In genomic region chr6:108160608-108161007, GRCm38 (mm10) we compare ENCODE assay signal across 20 mouse cellular contexts. TPM values are rescaled to one million over a fixed set of nuclear protein-coding genes. Genes with fewer than 3 reads are reported as not detected.
DNase-seq lines count a peak whose midpoint lies in the region; ATAC-seq lines count a peak whose summit lies in the region.
"Had no signal": no experiment of that assay in that cellular context is flagged by ENCODE, and none has a peak within 500 bp of the region (broad histone marks: within the 10 kb centered on the region; RNA-seq: fewer than 3 reads in every experiment).

No protein-coding gene starts in this region.

- H3K27me3 ChIP-seq in midbrain, embryonic 10.5 days (ENCODE audit: low read depth, poor library complexity, severe bottlenecking), result no peaks in the 10 kb centered on the region
- no peaks in the 10 kb centered on the region for H3K27me3 ChIP-seq in midbrain, embryonic 13.5 days
- no peaks in the 10 kb centered on the region for H3K27me3 ChIP-seq in embryonic facial prominence, embryonic 12.5 days
- H3K27me3 ChIP-seq: forebrain, embryonic 15.5 days; limb, embryonic 15.5 days; megakaryocyte, embryonic 14.5 days had no signal

- H3K4me3 ChIP-seq in midbrain, embryonic 10.5 days, result no peak overlapping the region
- H3K4me3 ChIP-seq in midbrain, embryonic 13.5 days (replicated peaks), result no peak overlapping the region
- H3K4me3 ChIP-seq in embryonic facial prominence, embryonic 12.5 days, result no peak overlapping the region
- H3K4me3 ChIP-seq: forebrain, embryonic 15.5 days; heart, embryonic 10.5 days; limb, embryonic 15.5 days; megakaryocyte, embryonic 14.5 days; myocyte had no signal

- peak; percentile 23 for DNase-seq in midbrain, embryonic 10.5 days (ENCODE audit: low spot score)
- peak; percentile 75 for DNase-seq in embryo, embryonic 10 days (ENCODE audit: low spot score)
- peak; percentile 30 for DNase-seq in retina, embryonic 14.5 days (ENCODE audit: low spot score)
- no peak for DNase-seq in layer of hippocampus, postnatal 25 days (ENCODE audit: extremely low spot score in 1 of 2, low spot score in 1 of 2)
- DNase-seq in gastrocnemius, adult 18-20 months (ENCODE audit: low spot score), result no peak
- DNase-seq: adrenal gland, postnatal 14 days; cerebellum, postnatal 10 days; gastrocnemius, postnatal 10 days; heart, postnatal 36 days; kidney, adult 8-10 months; right cerebral cortex, postnatal 4 days; thymus, adult 2 months had no signal

- H3K27ac ChIP-seq in midbrain, embryonic 10.5 days (replicated peaks), result no peak overlapping the region
- no peak overlapping the region for H3K27ac ChIP-seq in midbrain, embryonic 13.5 days
- 0 out of 2 replicates have a peak overlapping the region, but pooled peaks have one; percentile 54 for H3K27ac ChIP-seq in embryonic facial prominence, embryonic 12.5 days
- H3K27ac ChIP-seq: forebrain, embryonic 15.5 days; heart, embryonic 10.5 days; limb, embryonic 15.5 days had no signal

- H3K9me3 ChIP-seq in midbrain, embryonic 10.5 days (replicated peaks), result no peaks in the 10 kb centered on the region
- H3K9me3 ChIP-seq in midbrain, embryonic 13.5 days, result no peaks in the 10 kb centered on the region
- H3K9me3 ChIP-seq in embryonic facial prominence, embryonic 12.5 days, result no peaks in the 10 kb centered on the region
- H3K9me3 ChIP-seq: forebrain, embryonic 15.5 days; heart, embryonic 10.5 days; limb, embryonic 15.5 days had no signal

- H3K36me3 ChIP-seq in midbrain, embryonic 10.5 days, result no peaks in the 10 kb centered on the region
- no peaks in the 10 kb centered on the region for H3K36me3 ChIP-seq in midbrain, embryonic 13.5 days
- H3K36me3 ChIP-seq in embryonic facial prominence, embryonic 12.5 days, result no peaks in the 10 kb centered on the region
- H3K36me3 ChIP-seq: forebrain, embryonic 15.5 days; heart, embryonic 10.5 days; limb, embryonic 15.5 days had no signal

- H3K9ac ChIP-seq in midbrain, embryonic 13.5 days (replicated peaks), result no peak overlapping the region
- no peak overlapping the region for H3K9ac ChIP-seq in embryonic facial prominence, embryonic 12.5 days
- H3K9ac ChIP-seq: forebrain, embryonic 15.5 days; limb, embryonic 15.5 days had no signal

- 71% methylated on average over 2 of the region's 2 CpGs for WGBS in midbrain, embryonic 10.5 days
- WGBS in midbrain, embryonic 13.5 days, result 72% methylated on average over 2 of the region's 2 CpGs
- 22% methylated on average over 2 of the region's 2 CpGs for WGBS in embryonic facial prominence, embryonic 12.5 days

- H3K4me1 ChIP-seq in midbrain, embryonic 10.5 days, result peaks cover 15% of the 10 kb centered on the region
- H3K4me1 ChIP-seq in midbrain, embryonic 13.5 days (replicated peaks), result 0 out of 2 replicates have a peak, but pooled peaks cover 3% of the 10 kb centered on the region
- peaks cover 13% of the 10 kb centered on the region for H3K4me1 ChIP-seq in embryonic facial prominence, embryonic 12.5 days
- H3K4me1 ChIP-seq: forebrain, embryonic 15.5 days had no signal

- ATAC-seq in midbrain, embryonic 13.5 days, result no peak
- ATAC-seq in embryonic facial prominence, embryonic 12.5 days (ENCODE audit: insufficient number of reproducible peaks, insufficient read depth, low FRiP score, low TSS enrichment), result 0 out of 2 replicates have a peak, but pooled peaks have one; percentile 10
- ATAC-seq: CD4-positive, CD25-positive, alpha-beta regulatory T cell, adult 4 months; forebrain, embryonic 15.5 days had no signal

- no peak overlapping the region for H3K4me2 ChIP-seq in midbrain, embryonic 13.5 days (replicated peaks)
- no peak overlapping the region for H3K4me2 ChIP-seq in embryonic facial prominence, embryonic 12.5 days (replicated peaks)
- H3K4me2 ChIP-seq: forebrain, embryonic 15.5 days; limb, embryonic 15.5 days had no signal

RNA-seq across cellular contexts. Expression of gene Sumf1, which starts 24.8 kb away (rescaled TPM):
- 11.4 and 12.6 TPM in 2 replicates for polyA plus RNA-seq in midbrain, embryonic 10.5 days (2016; fragmentation: Nextera tagmentation; extraction: Ambion mirVana)
- 9.5 and 10.5 TPM in 2 replicates for polyA plus RNA-seq in midbrain, embryonic 13.5 days (2015; fragmentation: Nextera tagmentation; extraction: Ambion mirVana)
- polyA plus RNA-seq in embryonic facial prominence, embryonic 12.5 days (2016; fragmentation: Nextera tagmentation; extraction: Ambion mirVana), result 22.3 and 22.7 TPM in 2 replicates
- total RNA-seq in layer of hippocampus, postnatal 25 days (2021), result 10 to 100 TPM; 18.0 to 19.1 TPM
- total RNA-seq in gastrocnemius, adult 18-20 months (2021), result 1 to 10 TPM; 8.4 to 10.0 TPM

RNA-seq across cellular contexts. Expression of gene Itpr1, which starts 52.3 kb away (rescaled TPM):
- polyA plus RNA-seq in midbrain, embryonic 10.5 days (2016; fragmentation: Nextera tagmentation; extraction: Ambion mirVana), result 6.5 and 7.2 TPM in 2 replicates
- 2.9 and 4.8 TPM in 2 replicates for polyA plus RNA-seq in midbrain, embryonic 13.5 days (2015; fragmentation: Nextera tagmentation; extraction: Ambion mirVana)
- polyA plus RNA-seq in embryonic facial prominence, embryonic 12.5 days (2016; fragmentation: Nextera tagmentation; extraction: Ambion mirVana), result 11.9 and 12.5 TPM in 2 replicates
- total RNA-seq in layer of hippocampus, postnatal 25 days (2021), result 100 to 1,000 TPM; 258 to 259 TPM
- total RNA-seq in gastrocnemius, adult 18-20 months (2021), result 10 to 100 TPM; 15.1 to 20.0 TPM

Comparison
In these comparisons a context has a peak if more than half of its experiments do, and no peak if none do; other contexts are left out.
1. DNase-seq: peak in midbrain, embryonic 10.5 days (single experiment), embryo, embryonic 10 days (single experiment) and retina, embryonic 14.5 days (single experiment); none in layer of hippocampus, postnatal 25 days (0 of 2) and gastrocnemius, adult 18-20 months (single experiment).